Mouse (Mus musculus): ENCODE measurements around the gene Slc41a1.

- TF ChIP-seq POLR2A (IDR thresholded peaks at IDR 0.05; ENCODE audit: borderline replicate concordance, insufficient read depth, low read length), result no peak
- no peak for TF ChIP-seq CTCF (IDR thresholded peaks at IDR 0.05; ENCODE audit: borderline replicate concordance, insufficient read depth, low read depth, low read length)
Measured at GRCm38 (mm10) chr1:131869561-131869960, 42.3 kb downstream of the Slc41a1 start.

All from cerebellum, adult 2 months (tissue).